Mouse (Mus musculus) thymus, adult 2 months (tissue): ENCODE results near the gene Havcr1. TPM values are rescaled to one million over a fixed set of nuclear protein-coding genes. Genes with fewer than 3 reads are reported as not detected.
"Not testable (repeated sequence)": the region's sequence is repeated elsewhere in the genome, so short reads cannot be mapped to it uniquely, and the experiment has no call there.

Source experiments
- DNase-seq: peaks from one replicate; pipeline ENCODE4 v3.0.0; 2021
- H3K27ac ChIP-seq: fragments of 200-500 bp; 2 replicates; pipeline ENCODE4 v1.5.1; 2012; ENCODE audit warnings: low read length, control low read depth; ENCODE audit not compliant: control insufficient read depth, insufficient read depth
- H3K27me3 ChIP-seq: fragments of 200-500 bp; 2 replicates; pipeline ENCODE4 v1.6.1; 2012; ENCODE audit warnings: mild to moderate bottlenecking, low read length, moderate library complexity, mixed read lengths; ENCODE audit not compliant: control insufficient read depth, insufficient read depth
- H3K36me3 ChIP-seq: fragments of 200-500 bp; 2 replicates; pipeline ENCODE4 v1.6.1; 2012; ENCODE audit warnings: mild to moderate bottlenecking, low read length, moderate library complexity; ENCODE audit not compliant: control insufficient read depth, insufficient read depth
- H3K4me1 ChIP-seq: fragments of 200-500 bp; replicated peaks from 2 replicates; pipeline ENCODE4 v1.6.1; 2012; ENCODE audit warnings: low read length; ENCODE audit not compliant: control insufficient read depth, insufficient read depth
- H3K4me3 ChIP-seq: fragments of 200-500 bp; 2 replicates; pipeline ENCODE4 v1.5.1; 2012; ENCODE audit warnings: mild to moderate bottlenecking, low read length, control low read depth, moderate library complexity; ENCODE audit not compliant: control insufficient read depth, insufficient read depth
- CTCF ChIP-seq: fragments of 200-500 bp; IDR thresholded peaks from 2 replicates; pipeline ENCODE4 v1.5.1; 2012; ENCODE audit warnings: mild to moderate bottlenecking, control low read depth, low read length, moderate library complexity, borderline replicate concordance; ENCODE audit not compliant: control insufficient read depth, poor library complexity, insufficient read depth; ENCODE audit errors: extremely low read depth
- POLR2A ChIP-seq: fragments of 200-500 bp; IDR thresholded peaks from 2 replicates; pipeline ENCODE4 v1.6.1; 2012; ENCODE audit warnings: mild to moderate bottlenecking, low read length, control low read depth, moderate library complexity; ENCODE audit not compliant: control insufficient read depth, poor library complexity, insufficient read depth; ENCODE audit errors: extremely low read depth
- WGBS: fragments of 180-500 bp; shearing (Covaris S2); methylation state at CpG from one replicate; pipeline ENCODE4 v1.1.7; 2018; 5-methylcytosine and 5-hydroxymethylcytosine counted together
- polyA plus RNA-seq: library from polyadenylated mRNA; depleted of rRNA; stranded (reverse); fragments of >200 nt; gene quantifications from 2 replicates; pipeline ENCODE4 v1.2.3, GENCODE M21; 2012

Havcr1 gene
- polyA plus RNA-seq, 1 experiment = 1.3 TPM

- no peak for TF ChIP-seq CTCF
- TF ChIP-seq POLR2A = no peak
- DNase-seq = no peak
- Histone ChIP-seq H3K27ac (no peak overlapping the region), H3K4me1 (no peaks in the 10 kb centered on the region), H3K4me3 (no peak overlapping the region), H3K27me3 (no peaks in the 10 kb centered on the region), H3K36me3 (no peaks in the 10 kb centered on the region)
- WGBS = 64% methylated on average over 2 of the region's 2 CpGs
Observed at GRCm38 (mm10) chr11:46753662-46754061, 18.8 kb downstream of the Havcr1 start.

DNA sequence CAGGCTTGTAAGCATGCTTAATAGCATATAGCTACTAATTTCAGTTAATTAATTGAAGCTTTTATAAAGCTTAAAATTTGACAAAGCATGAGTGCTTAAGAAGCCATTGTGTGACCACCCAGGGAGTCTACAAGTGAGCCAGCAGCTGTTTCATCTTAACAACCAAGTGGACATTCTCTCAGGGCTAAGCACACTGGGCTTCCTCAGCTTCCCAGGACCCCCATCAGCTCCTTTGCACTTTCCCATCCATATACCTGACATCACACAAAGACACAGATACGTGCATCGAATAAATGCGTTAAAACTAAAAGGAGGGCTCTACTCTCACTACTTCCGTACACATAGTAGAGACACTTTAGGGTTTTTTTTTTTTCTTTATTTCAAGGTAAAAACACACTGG lies 19.8 kb downstream of the Havcr1 start:
- DNase-seq = no peak
- 95% methylated on average over 4 of the region's 4 CpGs for WGBS
- no peaks in the 10 kb centered on the region for H3K36me3 ChIP-seq
- H3K27me3 ChIP-seq = no peaks in the 10 kb centered on the region
- H3K4me3 ChIP-seq = no peak overlapping the region
- no peak for TF ChIP-seq POLR2A
- TF ChIP-seq CTCF = no peak
- no peak overlapping the region for H3K27ac ChIP-seq
- H3K4me1 ChIP-seq = no peaks in the 10 kb centered on the region

GRCm38 (mm10) chr11:46755714-46756113 lies 20.8 kb downstream of the Havcr1 start:
- not testable (repeated sequence) for H3K4me3 ChIP-seq, H3K4me1 ChIP-seq, H3K36me3 ChIP-seq, H3K27me3 ChIP-seq, H3K27ac ChIP-seq, DNase-seq
- WGBS = 91% methylated on average over 6 of the region's 6 CpGs

DNA sequence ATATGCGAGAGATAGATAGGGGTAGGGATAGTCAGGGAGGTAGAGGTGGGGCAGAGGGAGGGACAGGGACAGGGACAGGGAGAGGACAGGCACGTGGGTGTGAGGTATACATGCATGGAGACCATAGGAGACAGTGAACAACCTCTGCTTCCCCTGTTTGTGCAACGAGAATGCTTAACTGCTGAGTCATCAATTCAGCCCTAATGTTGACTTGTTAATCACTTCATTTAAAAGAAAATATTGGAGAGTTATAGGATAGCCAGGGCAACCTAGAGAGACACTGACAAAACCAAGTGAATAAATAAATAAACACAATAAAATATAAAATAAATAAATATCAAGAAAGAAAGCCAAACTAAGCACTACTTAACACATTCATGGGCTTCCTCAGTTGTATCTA lies 42.0 kb downstream of the Havcr1 start:
- Histone ChIP-seq H3K4me1 (no peaks in the 10 kb centered on the region), H3K27me3 (no peaks in the 10 kb centered on the region), H3K4me3 (no peak overlapping the region), H3K27ac (no peak overlapping the region), H3K36me3 (no peaks in the 10 kb centered on the region)
- TF ChIP-seq POLR2A = no peak
- TF ChIP-seq CTCF = no peak
- WGBS = 66% methylated on average over 3 of the region's 3 CpGs
- DNase-seq = no peak

DNA sequence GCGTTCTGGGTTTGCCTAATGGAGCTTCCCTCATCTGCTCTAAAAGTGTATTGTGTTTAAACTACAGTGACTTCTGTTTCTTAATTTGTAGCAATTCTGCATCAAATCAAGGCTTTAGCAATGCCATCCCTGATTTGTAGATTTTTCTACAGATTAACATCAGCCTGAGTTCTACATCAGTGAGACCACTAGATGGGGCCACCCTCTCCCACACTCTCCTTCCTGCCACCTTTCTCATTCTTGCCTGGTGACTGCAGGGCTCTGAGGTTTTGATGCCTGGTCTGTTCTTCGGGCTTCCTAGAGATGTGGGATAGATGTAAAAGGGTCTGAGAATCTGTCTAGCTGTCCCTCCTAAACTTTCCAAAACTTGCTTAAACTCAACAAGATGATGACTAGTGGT lies 44.9 kb downstream of the Havcr1 start:
- no peak overlapping the region for H3K27ac ChIP-seq
- no peak for TF ChIP-seq CTCF
- TF ChIP-seq POLR2A = no peak
- 81% methylated on average over 2 of the region's 2 CpGs for WGBS
- H3K4me3 ChIP-seq = no peak overlapping the region
- H3K36me3 ChIP-seq = no peaks in the 10 kb centered on the region
- no peak for DNase-seq
- no peaks in the 10 kb centered on the region for H3K4me1 ChIP-seq
- H3K27me3 ChIP-seq = no peaks in the 10 kb centered on the region

DNA sequence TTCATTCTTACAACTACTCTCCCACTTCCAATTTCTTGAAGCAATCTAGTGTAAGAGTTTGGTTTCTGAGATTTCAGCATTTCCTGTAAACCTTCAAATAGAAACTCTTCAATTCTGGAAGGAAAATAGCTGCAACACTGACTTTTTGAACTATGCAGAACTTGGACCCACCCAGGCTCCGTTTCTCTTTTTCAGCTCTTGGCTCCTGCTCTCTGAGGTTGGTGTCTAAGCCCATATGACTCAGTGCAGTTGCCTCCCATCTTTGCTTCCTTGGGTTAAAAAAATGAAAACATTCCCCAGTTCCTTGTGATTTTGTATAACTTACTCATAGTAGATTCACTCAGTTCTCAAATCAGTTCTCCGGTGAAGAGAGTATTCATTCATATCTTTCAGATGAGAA lies 69.6 kb downstream of the Havcr1 start:
- H3K4me3 ChIP-seq = no peak overlapping the region
- TF ChIP-seq POLR2A (no peak), CTCF (no peak)
- 89% methylated on average over 2 of the region's 2 CpGs for WGBS
- no peaks in the 10 kb centered on the region for H3K27me3 ChIP-seq
- H3K36me3 ChIP-seq = no peaks in the 10 kb centered on the region
- no peaks in the 10 kb centered on the region for H3K4me1 ChIP-seq
- no peak overlapping the region for H3K27ac ChIP-seq
- no peak for DNase-seq

GRCm38 (mm10) chr11:46810511-46810910 lies 75.6 kb downstream of the Havcr1 start, which contains the start of gene Timd4:
Gene Timd4, plus strand, starts transcription at chr11:46810800.
- no peak for DNase-seq
- TF ChIP-seq CTCF (no peak), POLR2A (no peak)
- Histone ChIP-seq H3K27me3 (no peaks in the 10 kb centered on the region), H3K4me3 (no peak within 1 kb of the TSS), H3K36me3 (no peaks in the 10 kb centered on the region), H3K4me1 (no peaks in the 10 kb centered on the region), H3K27ac (no peak within 1 kb of the TSS)
- WGBS = 79% methylated on average over 5 of the region's 5 CpGs
